Mouse (Mus musculus): ENCODE data around the gene Adh1. TPM values are rescaled to one million over a fixed set of nuclear protein-coding genes. Genes with fewer than 3 reads are reported as not detected.

Adh1 gene
- total RNA-seq, 4 experiments from 2014 or later = 26.8 to 55.8 (median 33.1) TPM

GRCm38 (mm10) chr3:138287686-138288085, 26.9 kb downstream of the Adh1 start:
- DNase-seq (ENCODE audit: low spot score) = no peak

- DNase-seq (ENCODE audit: low spot score) = no peak
Measured at GRCm38 (mm10) chr3:138290672-138291071, 29.9 kb downstream of the Adh1 start.

GRCm38 (mm10) chr3:138291529-138292117, 30.8 kb downstream of the Adh1 start:
- DNase-seq (ENCODE audit: low spot score) = no peak

GRCm38 (mm10) chr3:138293298-138293895, 32.6 kb downstream of the Adh1 start:
- DNase-seq (ENCODE audit: low spot score) = no peak

GRCm38 (mm10) chr3:138300130-138300529, 39.3 kb downstream of the Adh1 start:
- DNase-seq (ENCODE audit: low spot score) = no peak

GRCm38 (mm10) chr3:138302676-138303075, 41.9 kb downstream of the Adh1 start:
- DNase-seq (ENCODE audit: low spot score) = no peak

- peak; percentile 30 for DNase-seq (ENCODE audit: low spot score)
Measured at GRCm38 (mm10) chr3:138303771-138304488, 43.1 kb downstream of the Adh1 start.

- peak; percentile 6 for DNase-seq (ENCODE audit: low spot score)
Measured at GRCm38 (mm10) chr3:138304489-138304871, 43.7 kb downstream of the Adh1 start.

GRCm38 (mm10) chr3:138305486-138306289, 44.9 kb downstream of the Adh1 start:
- DNase-seq (ENCODE audit: low spot score) = no peak

GRCm38 (mm10) chr3:138306290-138306683, 45.5 kb downstream of the Adh1 start:
- no peak for DNase-seq (ENCODE audit: low spot score)

- no peak for DNase-seq (ENCODE audit: low spot score)
Measured at GRCm38 (mm10) chr3:138309910-138310309, 49.1 kb downstream of the Adh1 start.

GRCm38 (mm10) chr3:138311015-138311414, 50.2 kb downstream of the Adh1 start:
- DNase-seq (ENCODE audit: low spot score) = no peak

- DNase-seq (ENCODE audit: low spot score) = no peak
Measured at GRCm38 (mm10) chr3:138312965-138313364, 52.2 kb downstream of the Adh1 start, which contains the start of gene Adh6a. Gene Adh6a (plus strand): TSS chr3:138313286.

- no peak for DNase-seq (ENCODE audit: low spot score)
Measured at GRCm38 (mm10) chr3:138316908-138317472, 56.2 kb downstream of the Adh1 start.

- DNase-seq (ENCODE audit: low spot score) = no peak
Measured at GRCm38 (mm10) chr3:138325001-138325400, 64.2 kb downstream of the Adh1 start.

- DNase-seq (ENCODE audit: low spot score) = no peak
Measured at GRCm38 (mm10) chr3:138325466-138325865, 64.7 kb downstream of the Adh1 start.

- no peak for DNase-seq (ENCODE audit: low spot score)
Measured at GRCm38 (mm10) chr3:138333910-138334309, 73.1 kb downstream of the Adh1 start.

GRCm38 (mm10) chr3:138334320-138334719, 73.5 kb downstream of the Adh1 start:
- DNase-seq (ENCODE audit: low spot score) = no peak

GRCm38 (mm10) chr3:138335566-138335965, 74.8 kb downstream of the Adh1 start:
- DNase-seq (ENCODE audit: low spot score) = no peak

- DNase-seq (ENCODE audit: low spot score) = peak; percentile 32
Measured at GRCm38 (mm10) chr3:138336104-138336754, 75.4 kb downstream of the Adh1 start.
